Mouse (Mus musculus) forelimb bud, embryonic 11.5 days (tissue): ENCODE results near the gene Ago3.

ENCODE experiments used
- DNase-seq: peaks from one replicate; pipeline ENCODE4 v3.0.0-alpha.2; 2012; ENCODE audit warnings: low read depth, low spot score

Gene Ago3

GRCm38 (mm10) chr4:126310344-126310743 is 119.0 kb downstream of the Ago3 start:
- no peak for DNase-seq

DNA sequence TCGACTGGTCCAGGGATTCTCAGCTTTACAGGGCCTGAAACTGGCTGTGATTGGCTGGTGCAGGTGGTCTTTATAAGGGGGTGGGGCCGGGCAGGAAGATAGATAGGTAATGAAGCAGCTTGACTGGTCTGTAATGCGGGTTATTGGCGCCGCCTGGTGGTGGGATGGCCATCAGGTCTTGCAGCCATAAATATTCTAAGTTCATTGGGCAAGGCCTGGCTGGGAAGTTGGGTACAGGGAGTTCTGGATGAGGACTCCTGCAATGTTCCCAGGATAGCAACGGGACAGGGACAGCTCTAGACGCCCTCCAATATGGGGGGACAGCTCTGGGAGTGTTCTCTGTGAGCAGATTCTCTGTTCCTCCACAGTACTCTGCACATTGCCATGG is 119.4 kb downstream of the Ago3 start:
- DNase-seq: peak; percentile 92

DNA sequence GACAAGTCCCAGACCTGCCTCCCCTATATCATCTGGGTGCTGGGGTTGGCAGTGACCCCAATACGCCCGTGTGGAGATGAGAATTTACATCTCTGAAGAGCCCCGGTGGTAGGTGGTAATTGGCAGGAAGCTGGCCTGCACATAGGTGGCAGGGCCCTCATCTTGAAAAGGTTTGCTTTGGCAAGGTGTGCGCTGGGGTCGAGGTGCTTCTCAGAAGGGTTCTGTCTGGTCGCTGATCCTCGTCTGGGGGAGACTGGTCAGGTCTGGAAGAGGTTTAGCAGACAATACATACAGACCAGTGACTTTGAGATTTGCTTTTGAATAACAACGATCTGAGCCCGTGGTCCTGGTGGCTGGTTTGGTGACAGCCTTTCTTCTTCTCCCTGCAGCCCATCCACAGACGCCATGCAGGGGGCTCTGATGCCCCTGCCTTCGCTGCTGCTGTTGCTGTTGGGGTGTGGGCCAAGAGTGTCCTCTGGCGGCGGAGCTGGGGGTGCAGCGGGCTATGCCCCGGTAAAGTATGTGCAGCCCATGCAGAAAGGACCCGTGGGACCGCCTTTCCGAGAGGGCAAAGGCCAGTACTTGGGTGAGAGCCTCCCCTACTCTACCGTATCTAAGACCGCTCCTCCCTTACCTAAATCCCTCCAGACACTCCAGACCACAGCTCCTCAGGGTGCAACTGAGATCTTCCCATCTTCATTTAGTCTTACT is 120.0 kb downstream of the Ago3 start:
- no peak for DNase-seq

DNA sequence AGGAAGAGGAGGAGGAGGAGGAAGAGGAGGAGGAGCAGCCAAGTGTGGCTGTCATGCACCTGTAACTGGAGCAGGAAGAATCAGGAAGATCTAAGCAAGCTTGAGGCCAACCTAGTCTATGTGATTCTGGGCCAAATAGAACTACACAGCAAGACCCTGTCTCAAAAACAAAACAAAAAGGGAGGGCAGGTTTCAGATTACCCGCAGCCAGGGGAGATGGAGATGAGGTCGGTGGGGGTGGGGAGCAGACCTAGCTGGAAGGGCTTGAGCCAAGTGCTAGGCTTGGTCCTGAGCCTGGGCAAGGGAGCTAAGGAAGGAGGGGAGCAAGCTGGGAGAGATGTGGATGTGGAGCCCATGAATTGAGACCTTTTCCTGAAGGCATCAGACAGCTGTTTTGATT is 122.5 kb downstream of the Ago3 start:
- DNase-seq: no peak

DNA sequence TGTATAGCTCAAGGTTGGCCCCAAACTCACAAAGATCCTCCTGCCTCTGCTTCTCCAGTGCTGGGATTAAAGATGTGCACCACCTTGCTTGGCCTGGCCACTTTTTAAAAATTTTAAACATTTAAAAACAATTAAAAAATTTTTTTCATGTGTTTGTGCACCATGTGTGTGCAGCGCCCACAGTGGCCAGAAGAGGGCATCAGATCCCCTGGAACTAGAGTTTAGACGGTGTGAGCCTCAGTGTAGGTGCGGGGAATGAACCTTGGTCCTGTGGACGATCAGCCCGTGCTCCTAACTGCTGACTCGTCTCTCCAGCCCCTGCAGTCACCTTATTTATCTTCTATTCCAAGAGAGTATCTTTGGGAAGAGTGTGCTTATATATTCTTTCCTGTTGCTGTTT is 123.3 kb downstream of the Ago3 start:
- no peak for DNase-seq

DNA sequence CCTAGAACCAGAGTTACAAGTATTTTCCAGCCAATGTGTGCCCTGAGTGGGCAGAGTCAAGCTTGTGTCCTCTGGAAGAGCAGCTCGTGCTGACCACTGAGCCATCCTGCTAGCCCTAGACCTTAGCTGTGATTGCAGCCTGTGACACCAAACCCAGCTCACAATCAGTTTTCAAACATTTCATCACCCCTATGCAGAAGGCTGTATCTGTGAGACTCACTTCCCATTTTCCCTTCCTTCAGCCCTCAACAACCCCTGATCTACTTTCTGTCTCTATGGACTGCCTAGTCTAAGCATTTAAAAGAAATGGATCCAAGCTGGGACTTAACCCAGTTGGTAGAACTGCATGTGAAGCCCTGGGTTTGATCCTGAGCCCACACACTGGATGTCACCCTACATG is 123.9 kb downstream of the Ago3 start:
- DNase-seq: no peak

- DNase-seq: no peak
Observed at GRCm38 (mm10) chr4:126303877-126304276, 125.5 kb downstream of the Ago3 start.

GRCm38 (mm10) chr4:126301584-126302309 is 127.6 kb downstream of the Ago3 start:
- peak; percentile 40 for DNase-seq

- no peak for DNase-seq
Observed at GRCm38 (mm10) chr4:126300916-126301583, 128.3 kb downstream of the Ago3 start.

DNA sequence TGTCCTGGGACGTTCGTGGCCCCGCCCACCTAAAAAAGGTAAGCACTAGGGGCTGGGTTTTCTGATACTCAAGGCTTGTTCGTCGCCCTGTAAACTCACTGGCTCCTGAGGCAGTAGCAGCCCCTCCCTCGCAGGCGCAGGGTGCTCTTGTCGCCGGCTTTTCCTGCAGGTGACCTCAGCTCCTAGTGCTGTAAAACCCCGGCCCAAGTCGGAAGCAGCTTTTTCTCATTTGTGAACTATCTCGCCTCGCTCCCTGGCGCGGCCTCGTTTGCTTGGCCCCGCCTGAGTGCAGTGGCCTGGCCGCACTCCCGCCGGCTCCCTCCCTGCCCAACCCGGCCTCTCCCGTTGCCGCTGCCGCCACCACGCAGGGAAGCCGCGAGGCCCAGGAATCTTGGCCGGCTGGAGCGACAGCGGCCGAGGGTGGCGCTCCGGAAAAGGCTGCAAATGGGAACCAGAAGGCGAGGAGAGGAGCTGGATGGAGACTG is 132.7 kb downstream of the Ago3 start:
- DNase-seq: peak; percentile 49

- no peak for DNase-seq
Observed at GRCm38 (mm10) chr4:126295937-126296336, 133.4 kb downstream of the Ago3 start.

DNA sequence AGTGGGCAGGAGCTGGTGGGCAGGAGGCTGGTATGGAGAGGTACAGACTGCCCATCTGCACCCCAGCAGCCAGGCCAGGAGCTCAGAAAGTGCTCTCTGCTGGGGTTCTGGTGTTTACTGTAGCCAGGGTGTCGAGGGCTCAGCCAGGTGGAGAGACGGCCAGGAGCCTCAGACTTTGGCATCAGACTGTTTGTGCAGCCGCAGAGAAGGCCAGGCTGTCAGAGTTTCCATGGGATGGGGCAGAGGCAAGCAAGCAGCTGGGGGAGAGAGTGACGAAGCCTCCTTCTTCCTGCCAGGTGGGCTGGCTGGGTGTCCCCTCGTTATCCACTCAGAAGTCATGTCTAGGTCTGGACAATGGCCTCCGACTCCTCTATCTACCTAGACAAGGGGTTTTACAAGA is 134.2 kb downstream of the Ago3 start:
- no peak for DNase-seq

DNA sequence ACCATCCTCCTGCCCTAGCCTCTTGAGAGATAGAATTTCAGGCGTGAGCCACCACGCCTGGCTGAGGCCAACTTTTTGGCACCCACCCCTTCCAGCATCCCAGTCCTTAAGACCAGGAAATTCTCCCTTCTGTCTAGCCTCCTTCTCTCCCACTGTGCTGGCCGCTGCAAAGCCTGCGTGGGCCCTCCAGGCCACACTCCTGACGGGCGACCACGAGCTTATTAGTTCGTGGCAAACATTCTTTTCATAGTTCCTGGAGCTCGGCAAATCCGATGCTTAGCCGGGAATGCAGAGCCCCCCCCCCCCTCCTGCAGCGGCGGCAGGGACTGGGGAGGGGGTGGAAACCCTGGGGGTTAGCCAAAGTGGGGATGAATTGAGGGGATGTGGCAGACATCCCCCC is 138.2 kb downstream of the Ago3 start:
- DNase-seq: no peak

GRCm38 (mm10) chr4:126290314-126290713 is 139.0 kb downstream of the Ago3 start:
- no peak for DNase-seq

DNA sequence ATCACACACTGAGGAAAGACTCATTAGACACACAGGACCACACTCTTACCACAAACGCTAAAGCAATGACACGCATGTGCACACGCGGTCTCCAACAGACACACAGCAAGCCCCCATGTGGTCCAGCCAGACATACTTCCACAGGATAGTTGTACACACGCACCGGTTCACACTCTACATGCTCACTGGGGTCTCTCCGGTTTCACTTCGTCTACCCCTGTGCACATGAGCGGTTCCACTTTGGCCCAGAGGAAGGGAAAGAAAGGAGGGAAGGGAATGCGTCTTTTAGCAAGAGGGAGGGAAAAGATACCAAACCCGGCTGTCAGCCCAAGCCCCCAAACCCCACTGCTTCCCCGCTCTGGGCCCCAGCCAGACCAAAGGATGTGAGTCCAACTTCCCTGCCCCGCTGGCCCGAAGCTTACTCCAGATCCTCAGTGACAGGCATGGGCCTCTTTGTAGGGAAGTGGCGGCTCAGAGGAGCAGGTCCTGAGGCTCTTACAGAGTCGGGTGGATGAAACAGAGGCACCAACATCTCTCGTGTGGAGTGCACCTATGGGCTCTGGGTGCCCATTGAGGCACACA is 141.2 kb downstream of the Ago3 start:
- no peak for DNase-seq

DNA sequence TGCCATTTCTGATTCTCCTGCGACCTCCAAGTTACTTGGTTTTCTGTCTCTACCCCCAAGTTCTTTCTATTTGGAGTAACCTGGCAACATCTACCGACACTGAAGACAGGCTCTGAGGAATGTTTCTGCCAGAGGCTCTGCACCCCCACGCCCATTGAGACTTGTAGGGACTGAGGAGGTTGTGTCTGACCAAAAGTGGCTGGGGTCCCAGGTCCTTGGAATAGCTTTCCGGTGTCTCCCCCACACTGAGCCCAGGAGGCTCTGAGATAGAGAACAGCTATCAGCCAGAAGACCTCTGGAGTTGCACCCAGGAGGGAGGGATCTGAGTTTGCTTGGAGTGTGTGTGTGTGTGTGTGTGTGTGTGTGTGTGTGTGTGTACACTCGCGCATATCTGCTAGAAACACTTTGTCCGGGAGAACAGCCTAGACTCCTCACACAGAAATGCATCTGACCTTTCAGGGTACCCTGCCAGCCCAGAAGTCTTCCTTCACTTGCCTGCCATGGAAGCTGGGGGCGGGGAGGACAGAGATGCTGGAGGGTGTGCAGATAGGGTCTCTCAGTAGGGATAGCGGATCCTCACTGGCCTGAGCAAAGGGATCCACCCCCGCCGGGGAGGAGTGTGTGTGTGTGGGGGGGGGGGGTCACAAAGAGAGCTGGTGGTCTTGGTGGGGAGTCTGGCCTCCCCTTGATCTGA is 141.9 kb downstream of the Ago3 start:
- DNase-seq: no peak

DNA sequence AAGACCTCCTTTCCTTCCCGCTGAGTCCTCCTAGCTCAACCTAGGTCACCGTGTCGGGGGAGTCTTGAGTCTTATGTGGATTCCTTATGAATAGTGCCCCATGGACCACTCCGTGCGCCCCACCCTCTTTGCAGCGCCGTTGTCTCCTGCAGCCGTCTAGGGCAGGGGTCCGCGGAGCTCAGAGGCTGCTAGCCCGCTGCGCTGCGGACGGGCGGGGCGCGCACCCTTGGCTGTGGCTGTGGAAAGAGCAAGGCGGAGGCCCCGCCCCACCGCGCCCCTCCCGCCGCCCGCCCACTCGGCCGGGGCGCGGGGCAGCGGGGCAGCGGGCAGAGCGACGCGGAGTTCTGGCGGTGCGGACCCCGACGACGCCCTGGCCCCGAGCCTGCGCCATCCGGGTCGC is 142.9 kb downstream of the Ago3 start, which contains the start of gene Col8a2:
Gene Col8a2, plus strand, starts transcription at position 302 of the 400 bp plus-strand sequence.
- no peak for DNase-seq

DNA sequence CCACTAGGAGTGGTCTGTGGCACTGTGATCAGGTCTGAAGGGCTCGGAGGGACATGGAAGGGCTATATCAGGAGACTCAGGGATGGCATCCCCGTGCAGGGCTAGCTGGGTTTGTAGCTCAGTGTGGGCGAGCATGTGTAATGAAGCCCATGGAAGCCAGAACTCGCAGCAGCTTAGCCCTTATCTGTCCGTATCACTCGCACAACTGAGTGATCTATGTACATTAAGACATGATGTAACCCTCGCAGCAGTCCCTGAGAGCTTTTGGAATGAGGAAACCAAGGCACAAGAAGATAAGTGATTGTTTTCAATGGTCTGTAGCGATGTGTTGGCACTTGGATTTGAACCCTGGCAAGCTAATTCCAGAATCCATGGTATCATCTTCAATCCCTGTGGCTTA is 145.8 kb downstream of the Ago3 start:
- DNase-seq: no peak

DNA sequence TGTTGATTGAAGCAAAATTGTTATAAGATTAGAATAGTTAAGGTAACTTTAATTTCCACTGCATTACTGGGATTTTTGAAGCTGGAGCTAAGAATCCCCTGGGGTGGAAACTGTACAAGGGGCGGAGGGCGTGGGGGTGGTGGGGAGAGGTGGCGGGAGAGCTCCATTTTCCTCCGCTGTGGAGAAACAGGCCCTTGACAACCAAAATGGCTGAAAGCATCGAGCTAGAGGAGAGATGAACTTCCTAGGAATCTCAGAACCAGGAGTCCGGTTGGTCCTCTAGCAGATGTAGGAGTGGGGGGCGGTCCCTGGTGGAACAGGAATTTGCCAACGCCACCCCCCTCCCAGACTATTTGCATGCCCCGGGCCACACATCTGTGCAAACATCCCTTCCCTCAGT is 147.7 kb downstream of the Ago3 start:
- no peak for DNase-seq
